Mouse (Mus musculus) MEL (cell line): Measurements from ENCODE around the gene Xrcc4. TPM values are rescaled to one million over a fixed set of nuclear protein-coding genes. Genes with fewer than 3 reads are reported as not detected.

Experiments used
- DNase-seq: peaks from one replicate; pipeline ENCODE4 v3.0.0; 2011; ENCODE audit warnings: low read depth, low spot score
- H3K27ac ChIP-seq: 2 replicates; pipeline ENCODE4 v1.5.1; 2012; ENCODE audit warnings: low read depth, mild to moderate bottlenecking, control low read depth, low read length, moderate library complexity; ENCODE audit not compliant: control insufficient read depth
- H3K27me3 ChIP-seq, 2 experiments: fragments of 150-350 bp in 1 of 2; sonication (generic) in 1 of 2; 2 replicates each; pipeline ENCODE4 v1.6.1; 2012; ENCODE audit warnings: low read length in 2 of 2, mild to moderate bottlenecking in 2 of 2, improper control_type of control experiment in 1 of 2, moderate library complexity in 1 of 2; ENCODE audit not compliant: insufficient read depth in 2 of 2, control insufficient read depth in 1 of 2
- H3K36me3 ChIP-seq, 2 experiments: 2 replicates each; pipeline ENCODE4 v1.6.1; 2012 to 2014; ENCODE audit warnings: low read length in 2 of 2, improper control_type of control experiment in 1 of 2, inconsistent platforms in 1 of 2, mild to moderate bottlenecking in 1 of 2; ENCODE audit not compliant: insufficient read depth in 2 of 2, control insufficient read depth in 1 of 2
- H3K4me1 ChIP-seq, 2 experiments: fragments of 150-350 bp in 1 of 2; sonication (generic) in 1 of 2; 2 replicates each; pipeline ENCODE4 v1.6.1; 2012; ENCODE audit warnings: low read length in 2 of 2, improper control_type of control experiment in 1 of 2, mild to moderate bottlenecking in 1 of 2; ENCODE audit not compliant: insufficient read depth in 2 of 2, control insufficient read depth in 1 of 2
- H3K4me3 ChIP-seq, 2 experiments: fragments of 150-350 bp in 1 of 2; sonication (generic) in 1 of 2; 2 replicates each; pipeline ENCODE4 v1.5.1; 2012; ENCODE audit warnings: low read depth in 2 of 2, low read length in 2 of 2, mild to moderate bottlenecking in 2 of 2, moderate library complexity in 2 of 2, control low read depth in 1 of 2, improper control_type of control experiment in 1 of 2; ENCODE audit not compliant: control insufficient read depth in 1 of 2, insufficient read depth in 1 of 2
- H3K79me2 ChIP-seq: 2 replicates; pipeline ENCODE4 v1.6.1; 2012; ENCODE audit warnings: mild to moderate bottlenecking, low read length, moderate library complexity; ENCODE audit not compliant: control insufficient read depth, poor library complexity, insufficient read depth
- H3K9ac ChIP-seq: 2 replicates; pipeline ENCODE4 v1.6.1; 2012; ENCODE audit warnings: low read depth, mild to moderate bottlenecking, control low read depth, low read length, moderate library complexity; ENCODE audit not compliant: control insufficient read depth, poor library complexity, severe bottlenecking
- H3K9me3 ChIP-seq: fragments of 150-350 bp; sonication (generic); replicated peaks from 2 replicates; pipeline ENCODE4 v1.6.1; 2012; ENCODE audit warnings: mild to moderate bottlenecking, low read length, improper control_type of control experiment, moderate library complexity; ENCODE audit not compliant: insufficient read depth
- BHLHE40 ChIP-seq: IDR thresholded peaks from 2 replicates; pipeline ENCODE4 v1.6.1; 2012; ENCODE audit warnings: low read depth, mild to moderate bottlenecking, inconsistent platforms, low read length, improper control_type of control experiment, borderline replicate concordance
- ELF1 ChIP-seq: IDR thresholded peaks from 2 replicates; pipeline ENCODE4 v1.6.1; 2014; ENCODE audit warnings: low read depth, mild to moderate bottlenecking, inconsistent platforms, low read length, improper control_type of control experiment, moderate library complexity
- EP300 ChIP-seq, 2 experiments: IDR thresholded peaks; 2 replicates each; pipeline ENCODE4 v1.6.1; 2011; ENCODE audit warnings: improper control_type of control experiment in 2 of 2, low read length in 2 of 2, low read depth in 1 of 2, mild to moderate bottlenecking in 1 of 2
- ETS1 ChIP-seq: IDR thresholded peaks from 2 replicates; pipeline ENCODE4 v1.6.1; 2012; ENCODE audit warnings: low read depth, mild to moderate bottlenecking, inconsistent platforms, low read length, improper control_type of control experiment, moderate library complexity
- GABPA ChIP-seq: IDR thresholded peaks from 2 replicates; pipeline ENCODE4 v1.6.1; 2012; ENCODE audit warnings: low read depth, mild to moderate bottlenecking, inconsistent platforms, low read length, improper control_type of control experiment, moderate library complexity
- JUND ChIP-seq: IDR thresholded peaks from 2 replicates; pipeline ENCODE4 v1.6.1; 2011; ENCODE audit warnings: low read depth, mild to moderate bottlenecking, improper control_type of control experiment, low read length
- MAZ ChIP-seq: IDR thresholded peaks from 2 replicates; pipeline ENCODE4 v1.6.1; 2012; ENCODE audit warnings: low read depth, mild to moderate bottlenecking, inconsistent platforms, low read length, improper control_type of control experiment
- MYB ChIP-seq: IDR thresholded peaks from 2 replicates; pipeline ENCODE4 v1.6.1; 2011; ENCODE audit warnings: mild to moderate bottlenecking, low read depth, low read length, improper control_type of control experiment
- NRF1 ChIP-seq: IDR thresholded peaks from 2 replicates; pipeline ENCODE4 v1.6.1; 2014; ENCODE audit warnings: low read depth, mild to moderate bottlenecking, inconsistent platforms, low read length, improper control_type of control experiment, moderate library complexity; ENCODE audit not compliant: poor library complexity, insufficient read depth, severe bottlenecking
- POLR2A ChIP-seq, 2 experiments: IDR thresholded peaks; 2 replicates each; pipeline ENCODE4 v1.6.1; 2011 to 2012; ENCODE audit warnings: low read length in 2 of 2, mild to moderate bottlenecking in 2 of 2, control low read depth in 1 of 2, improper control_type of control experiment in 1 of 2, low read depth in 1 of 2, moderate library complexity in 1 of 2; ENCODE audit not compliant: control insufficient read depth in 1 of 2, insufficient read depth in 1 of 2, poor library complexity in 1 of 2
- RAD21 ChIP-seq: IDR thresholded peaks from 2 replicates; pipeline ENCODE4 v1.6.1; 2011; ENCODE audit warnings: mild to moderate bottlenecking, low read depth, low read length, improper control_type of control experiment
- RCOR1 ChIP-seq: IDR thresholded peaks from 2 replicates; pipeline ENCODE4 v1.6.1; 2012; ENCODE audit warnings: low read depth, mild to moderate bottlenecking, inconsistent platforms, low read length, improper control_type of control experiment
- SIN3A ChIP-seq: IDR thresholded peaks from 2 replicates; pipeline ENCODE4 v1.6.1; 2012; ENCODE audit warnings: low read length, improper control_type of control experiment, inconsistent platforms
- TBP ChIP-seq: IDR thresholded peaks from 2 replicates; pipeline ENCODE4 v1.8.0; 2011; ENCODE audit warnings: low read depth, low read length, improper control_type of control experiment
- ZC3H11A ChIP-seq: IDR thresholded peaks from 2 replicates; pipeline ENCODE4 v1.6.1; 2012; ENCODE audit warnings: low read depth, mild to moderate bottlenecking, inconsistent platforms, low read length, improper control_type of control experiment
- ZMIZ1 ChIP-seq: IDR thresholded peaks from 2 replicates; pipeline ENCODE4 v1.6.1; 2012; ENCODE audit warnings: low read depth, mild to moderate bottlenecking, inconsistent platforms, low read length, improper control_type of control experiment, moderate library complexity
- polyA plus RNA-seq, 2 experiments: library from polyadenylated mRNA; stranded (reverse) in 1 of 2; unstranded in 1 of 2; fragments of >175 nt in 1 of 2; fragments of >200 nt in 1 of 2; gene quantifications; 2 replicates each; pipeline versions ENCODE4 v1.2.1 to v1.2.4; 2012; ENCODE audit warnings: low replicate concordance in 2 of 2, low read depth in 1 of 2; ENCODE audit not compliant: insufficient read length in 2 of 2, insufficient read depth in 1 of 2, missing spikeins in 1 of 2
- total RNA-seq: library from RNA; depleted of rRNA; stranded (reverse); fragments of 300-350 nt; gene quantifications from 2 replicates; pipeline ENCODE4 v1.2.3, GENCODE M21; 2012

Gene Xrcc4
- total and polyA plus RNA-seq, 3 experiments = 6.6 to 7.7 TPM; not detected in 1

GRCm38 (mm10) chr13:89833053-89833670 lies 256.2 kb downstream of the Xrcc4 start:
- TF ChIP-seq EP300 (IDR thresholded peaks at IDR 0.05; ENCODE audit: low read depth in 1 of 2, low read length in 2 of 2) (no peak), MYB (no peak)
- Histone ChIP-seq H3K36me3 (no peaks in the 10 kb centered on the region), H3K9me3 (no peaks in the 10 kb centered on the region), H3K4me3 (no peak overlapping the region), H3K9ac (no peak overlapping the region), H3K79me2 (no peaks in the 10 kb centered on the region), H3K27ac (no peak overlapping the region), H3K27me3 (no peaks in the 10 kb centered on the region), H3K4me1 (no peaks in the 10 kb centered on the region)
- no peak for DNase-seq

GRCm38 (mm10) chr13:89828429-89828970 lies 260.9 kb downstream of the Xrcc4 start:
- DNase-seq = no peak
- no peak overlapping the region for H3K4me3 ChIP-seq

GRCm38 (mm10) chr13:89827838-89828237 lies 261.6 kb downstream of the Xrcc4 start:
- H3K9me3 ChIP-seq = no peaks in the 10 kb centered on the region
- H3K79me2 ChIP-seq = no peaks in the 10 kb centered on the region
- H3K4me1 ChIP-seq = no peaks in the 10 kb centered on the region
- DNase-seq = no peak
- H3K36me3 ChIP-seq = no peaks in the 10 kb centered on the region
- H3K9ac ChIP-seq = no peak overlapping the region
- H3K27me3 ChIP-seq = no peaks in the 10 kb centered on the region
- TF ChIP-seq ELF1 (no peak), ZMIZ1 (no peak), MYB (no peak), NRF1 (no peak), RCOR1 (no peak), POLR2A (IDR thresholded peaks at IDR 0.05; ENCODE audit: control insufficient read depth in 1 of 2, insufficient read depth in 1 of 2, low read depth in 1 of 2, low read length in 2 of 2, poor library complexity in 1 of 2) (no peak), MAZ (no peak), ETS1 (no peak), TBP (no peak), ZC3H11A (no peak), SIN3A (no peak), JUND (no peak), BHLHE40 (no peak)
- TF ChIP-seq, all 39 proteins: peak for 0
- Histone ChIP-seq H3K27ac (no peak overlapping the region), H3K4me3 (no peak overlapping the region)

More at GRCm38 (mm10) chr13:89828429-89828970, 260.9 kb downstream of the Xrcc4 start:
- Histone ChIP-seq H3K27ac (no peak overlapping the region), H3K36me3 (no peaks in the 10 kb centered on the region), H3K4me1 (no peaks in the 10 kb centered on the region), H3K79me2 (no peaks in the 10 kb centered on the region), H3K9me3 (no peaks in the 10 kb centered on the region), H3K9ac (no peak overlapping the region), H3K27me3 (no peaks in the 10 kb centered on the region)
- TF ChIP-seq ZC3H11A (no peak), RAD21 (no peak), RCOR1 (no peak), GABPA (no peak)
